Mouse (Mus musculus) layer of hippocampus, adult 6 months (tissue): Measurements from ENCODE around the gene Slc29a1. TPM values are rescaled to one million over a fixed set of nuclear protein-coding genes. Genes with fewer than 3 reads are reported as not detected.

Experiments used
- long read RNA-seq, 2 experiments: library from polyadenylated mRNA; unstranded; transcript quantifications; one replicate each; pipeline ENCODE4 v2.0.0; 2019 to 2020
- polyA plus RNA-seq: library from polyadenylated mRNA; unstranded; fragments of <200 nt; fragmentation: Nextera tagmentation; gene quantifications from 2 replicates; pipeline ENCODE4 v1.2.3, GENCODE M21; 2021

Slc29a1 gene
- polyA plus RNA-seq: 26.0 and 26.3 TPM in 2 replicates
- long read RNA-seq, experiment 1, transcript Slc29a1-204 (12 exons, 2,216 nt): major isoform, 6 of 55 reads
- long read RNA-seq, experiment 1, transcript Slc29a1-202 (13 exons, 1,988 nt): minor isoform, 5 of 55 reads
- long read RNA-seq, experiment 1, partial matches to known transcripts: 6 of 55 reads
- long read RNA-seq, experiment 1, other reads (novel, unspliced or antisense): 38 of 55 reads
- long read RNA-seq, experiment 2, transcript Slc29a1-204 (12 exons, 2,216 nt): major isoform, 25 of 199 reads
- long read RNA-seq, experiment 2, transcript Slc29a1-202 (13 exons, 1,988 nt): minor isoform, 16 of 199 reads
- long read RNA-seq, experiment 2, transcript Slc29a1-201 (13 exons, 1,996 nt): minor isoform, 9 of 199 reads
- long read RNA-seq, experiment 2, partial matches to known transcripts: 9 of 199 reads
- long read RNA-seq, experiment 2, other reads (novel, unspliced or antisense): 140 of 199 reads

GRCm38 (mm10) chr17:45599446-45600242 is at the start of gene Slc29a1:
Gene Slc29a1 (minus strand): TSS chr17:45599606.

DNA sequence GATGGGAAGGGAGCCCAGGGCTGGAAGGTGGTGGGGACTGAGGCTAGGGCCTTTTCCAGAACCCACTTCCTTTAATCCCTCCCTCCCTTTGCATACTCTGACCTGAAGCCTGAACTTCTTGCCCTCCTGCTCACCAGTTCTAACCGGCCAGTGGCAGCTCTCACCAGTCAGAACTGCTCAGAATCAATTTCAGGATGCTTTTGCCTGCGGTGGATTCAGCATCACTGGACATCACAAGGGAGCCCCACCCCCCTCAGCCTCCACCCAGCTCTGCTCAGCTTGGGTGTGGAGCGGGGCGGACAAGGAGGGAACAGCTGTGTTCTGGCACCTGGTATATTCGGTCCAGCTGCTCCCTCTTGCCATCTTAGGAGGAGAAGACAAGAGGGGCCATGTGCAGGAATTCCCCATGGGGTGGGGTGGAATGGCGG is 2.5 kb upstream of the Slc29a1 start, which contains the start of gene Mymx:
Mymx (minus strand) TSS at position 226 of the 428 bp plus-strand sequence.

DNA sequence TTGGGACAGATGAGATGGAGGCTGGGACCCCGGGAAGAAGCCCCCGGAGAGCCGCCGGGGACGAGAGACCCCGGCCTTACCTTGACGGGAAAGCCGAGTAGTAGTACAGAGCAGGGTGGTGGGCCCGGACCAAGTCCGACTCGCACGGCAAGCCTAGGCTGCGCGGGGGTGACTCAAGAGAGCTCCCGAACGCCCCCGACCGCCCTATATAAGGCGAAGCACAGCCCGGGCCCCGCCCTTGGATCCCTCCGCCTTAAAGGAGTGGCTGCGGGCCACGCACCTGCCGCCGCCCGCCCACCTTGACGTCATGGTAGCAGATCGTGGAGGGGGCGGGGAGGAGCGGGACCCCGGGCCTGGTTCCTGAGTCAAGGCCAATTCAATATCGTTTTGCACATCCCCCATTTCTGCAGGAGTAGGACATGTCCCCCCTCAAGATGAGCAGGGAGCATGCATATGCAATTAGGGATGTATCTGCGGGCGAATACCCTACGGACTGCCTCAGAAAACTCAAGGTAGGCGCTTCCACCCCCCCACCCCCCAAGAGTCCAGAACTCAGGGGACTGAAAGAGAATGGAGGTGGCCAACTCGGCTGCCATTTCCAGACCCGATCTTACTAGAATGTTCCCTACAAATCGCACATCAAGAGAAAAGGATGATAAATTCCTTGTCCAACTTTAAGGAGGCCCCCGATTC is 26.2 kb downstream of the Slc29a1 start, which contains the start of gene Hsp90ab1:
Hsp90ab1 (minus strand) TSS at position 185 of the 693 bp plus-strand sequence.

DNA sequence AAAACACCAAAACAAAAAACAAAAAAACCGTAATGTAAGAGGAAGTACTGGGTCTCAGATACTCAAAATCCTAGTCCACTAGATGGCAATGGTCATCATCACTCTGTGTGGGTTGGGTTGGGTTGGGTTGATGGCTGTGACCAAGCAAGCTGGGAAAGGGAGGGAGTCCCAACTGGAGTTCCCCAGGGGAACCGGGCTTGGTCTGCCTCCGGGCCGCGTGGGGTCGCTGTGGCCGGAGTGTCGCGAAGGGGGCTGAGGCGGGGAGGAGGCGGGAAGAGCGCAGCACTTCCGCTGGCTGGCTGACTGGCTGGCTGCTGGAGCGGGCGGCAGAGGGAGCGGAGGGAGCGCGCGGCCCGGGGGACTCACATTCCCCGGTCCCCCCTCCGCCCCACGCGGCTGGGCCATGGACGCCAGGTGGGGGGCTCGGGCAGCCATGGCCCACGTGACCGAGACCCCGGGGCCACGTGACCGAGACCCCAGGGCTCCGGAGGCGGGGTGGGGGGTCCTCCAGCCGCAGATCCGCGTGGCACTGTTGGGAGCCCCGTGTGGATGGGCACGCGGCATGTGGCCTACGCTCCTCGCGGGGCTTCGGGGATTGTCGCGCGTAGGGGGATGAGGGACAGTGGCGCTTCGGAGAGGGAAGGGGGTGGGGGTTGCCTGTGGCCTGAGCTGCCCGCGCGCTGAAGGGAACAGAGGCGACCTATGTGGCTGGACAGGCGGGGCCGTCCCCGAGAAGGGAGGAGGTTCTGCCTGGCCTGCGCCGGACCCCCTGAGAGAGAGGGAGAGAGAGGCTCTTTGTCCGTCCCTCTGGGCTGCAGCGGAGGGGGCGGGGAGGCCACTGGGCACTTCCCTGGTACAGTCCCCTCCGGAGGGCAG is 35.5 kb downstream of the Slc29a1 start, which contains the start of gene Slc35b2:
Slc35b2 (plus strand) TSS at position 220 of the 876 bp plus-strand sequence.

DNA sequence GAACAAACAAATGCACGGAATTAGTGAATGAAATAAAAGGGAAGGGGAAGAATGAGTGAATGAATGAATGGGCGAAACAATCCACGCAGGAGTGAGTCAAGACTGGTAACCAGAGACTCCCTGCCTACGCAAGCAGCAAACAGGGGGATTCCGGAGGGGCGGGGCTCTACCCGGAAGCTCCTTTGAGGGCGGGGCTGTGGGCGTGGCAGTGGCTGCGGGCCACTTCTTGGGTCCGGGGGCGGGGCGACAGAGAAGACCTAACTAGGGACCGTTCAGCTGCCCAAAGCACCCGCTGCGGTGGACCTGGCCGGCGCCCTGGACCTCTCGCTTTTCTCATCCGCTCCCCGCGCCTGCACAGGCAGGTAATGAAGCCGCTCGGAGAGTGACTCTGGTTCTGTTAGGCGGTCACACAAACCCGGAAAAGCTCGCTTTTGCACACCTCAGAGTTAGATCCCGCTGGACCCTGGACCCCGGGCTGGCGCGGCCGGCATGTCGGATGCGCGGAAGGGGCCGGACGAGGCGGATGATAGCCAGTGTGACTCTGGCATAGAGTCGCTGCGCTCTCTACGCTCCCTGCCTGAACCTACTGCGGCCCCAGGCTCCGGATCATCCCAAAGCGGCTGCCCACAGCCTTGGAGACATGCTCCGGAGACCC is 43.8 kb downstream of the Slc29a1 start, which contains the start of gene Nfkbie:
Nfkbie (plus strand) TSS at position 252 of the 655 bp plus-strand sequence.

GRCm38 (mm10) chr17:45549617-45550181 is 49.7 kb downstream of the Slc29a1 start, which contains the start of gene Tmem151b:
Gene Tmem151b (minus strand): TSS chr17:45549677.

Other genes starting within 250 kb of the Slc29a1 start
- gene Cdc5l, start 165.9 kb downstream of the Slc29a1 start, polyA plus RNA-seq: 18.6 and 19.0 TPM in 2 replicates
- 5.1 and 6.3 TPM in 2 replicates for gene Spats1, start 124.2 kb downstream of the Slc29a1 start, polyA plus RNA-seq
- 12.8 and 12.9 TPM in 2 replicates for gene Aars2, start 92.8 kb downstream of the Slc29a1 start, polyA plus RNA-seq
- 9.9 and 10.8 TPM in 2 replicates for gene Tcte1, start 76.2 kb downstream of the Slc29a1 start, polyA plus RNA-seq
- 18.5 and 20.3 TPM in 2 replicates for gene Tmem151b, start 49.9 kb downstream of the Slc29a1 start, polyA plus RNA-seq
- gene Nfkbie, start 43.9 kb downstream of the Slc29a1 start, polyA plus RNA-seq: 1.6 and 1.8 TPM in 2 replicates
- 83.8 and 87.7 TPM in 2 replicates for gene Slc35b2, start 35.7 kb downstream of the Slc29a1 start, polyA plus RNA-seq
- 3,458 and 3,875 TPM in 2 replicates for gene Hsp90ab1, start 26.3 kb downstream of the Slc29a1 start, polyA plus RNA-seq
- gene Mymx, start 2.5 kb upstream of the Slc29a1 start, polyA plus RNA-seq: not detected in 2 replicates
- 0.05 TPM in 1 of 2 replicates, not detected in the other for gene Capn11, start 59.7 kb upstream of the Slc29a1 start, polyA plus RNA-seq
- 155 TPM in 2 replicates for gene Mrpl14, start 86.7 kb upstream of the Slc29a1 start, polyA plus RNA-seq
- 61.9 and 72.1 TPM in 2 replicates for gene Tmem63b, start 87.3 kb upstream of the Slc29a1 start, polyA plus RNA-seq
- gene 1600014C23Rik, start 134.2 kb upstream of the Slc29a1 start, polyA plus RNA-seq: 0.64 and 0.90 TPM in 2 replicates